Mouse (Mus musculus) kidney, embryonic 14.5 days (tissue): ENCODE measurements around the gene B3galt4. TPM values are rescaled to one million over a fixed set of nuclear protein-coding genes. Genes with fewer than 3 reads are reported as not detected.

Experiments
- polyA plus RNA-seq: library from polyadenylated mRNA; unstranded; fragments of >200 nt; fragmentation: Nextera tagmentation; extraction: Ambion mirVana; gene quantifications from 2 replicates; pipeline ENCODE4 v1.2.1, GENCODE M21; 2014

Gene B3galt4
- polyA plus RNA-seq, 1 experiment from 2014 or later: 2.8 TPM

Other genes with a start within 250 kb of the B3galt4 start
- 31.2 and 46.1 TPM in 2 replicates for gene March2, start 232.8 kb downstream of the B3galt4 start, polyA plus RNA-seq
- gene Rab11b, start 191.0 kb downstream of the B3galt4 start, polyA plus RNA-seq: 217 and 269 TPM in 2 replicates
- 18.4 and 19.4 TPM in 2 replicates for gene Angptl4, start 169.7 kb downstream of the B3galt4 start, polyA plus RNA-seq
- gene Kank3, start 141.0 kb downstream of the B3galt4 start, polyA plus RNA-seq: 49.9 and 52.1 TPM in 2 replicates
- gene Rps28, start 126.9 kb downstream of the B3galt4 start, polyA plus RNA-seq: 1,210 and 1,489 TPM in 2 replicates
- gene Ndufa7, start 126.9 kb downstream of the B3galt4 start, polyA plus RNA-seq: 504 and 675 TPM in 2 replicates
- gene Cd320, start 108.4 kb downstream of the B3galt4 start, polyA plus RNA-seq: 111 and 121 TPM in 2 replicates
- not detected in 2 replicates for gene Gm7029, start 77.7 kb downstream of the B3galt4 start, polyA plus RNA-seq
- 6.2 and 20.8 TPM in 2 replicates for gene Kifc1, start 60.8 kb downstream of the B3galt4 start, polyA plus RNA-seq
- gene Platr17, start 46.4 kb downstream of the B3galt4 start, polyA plus RNA-seq: not detected in 2 replicates
- 31.9 and 50.8 TPM in 2 replicates for gene Daxx, start 42.1 kb downstream of the B3galt4 start, polyA plus RNA-seq
- gene Tapbp, start 35.6 kb downstream of the B3galt4 start, polyA plus RNA-seq: 17.4 and 24.6 TPM in 2 replicates
- 11.1 TPM in 2 replicates for gene Zbtb22, start 35.6 kb downstream of the B3galt4 start, polyA plus RNA-seq
- gene Rgl2, start 21.9 kb downstream of the B3galt4 start, polyA plus RNA-seq: 26.3 and 28.2 TPM in 2 replicates
- gene Pfdn6, start 11.1 kb downstream of the B3galt4 start, polyA plus RNA-seq: 169 and 211 TPM in 2 replicates
- gene Wdr46, start 10.8 kb downstream of the B3galt4 start, polyA plus RNA-seq: 26.5 and 37.8 TPM in 2 replicates
- gene Vps52, start 4.3 kb upstream of the B3galt4 start, polyA plus RNA-seq: 24.9 and 40.8 TPM in 2 replicates
- 2,014 and 2,736 TPM in 2 replicates for gene Rps18, start 4.5 kb upstream of the B3galt4 start, polyA plus RNA-seq
- 11.2 and 18.8 TPM in 2 replicates for gene H2-K1, start 48.9 kb upstream of the B3galt4 start, polyA plus RNA-seq
- gene Ring1, start 73.2 kb upstream of the B3galt4 start, polyA plus RNA-seq: 5.5 and 12.4 TPM in 2 replicates
- 46.0 and 53.0 TPM in 2 replicates for gene H2-Ke6, start 76.6 kb upstream of the B3galt4 start, polyA plus RNA-seq
- 70.3 and 86.0 TPM in 2 replicates for gene Slc39a7, start 80.2 kb upstream of the B3galt4 start, polyA plus RNA-seq
- 22.2 and 28.0 TPM in 2 replicates for gene Rxrb, start 80.3 kb upstream of the B3galt4 start, polyA plus RNA-seq
- gene Col11a2, start 87.9 kb upstream of the B3galt4 start, polyA plus RNA-seq: 1.9 and 2.1 TPM in 2 replicates
- gene H2-Oa, start 140.9 kb upstream of the B3galt4 start, polyA plus RNA-seq: 0.51 and 0.76 TPM in 2 replicates
- gene H2-DMa, start 168.1 kb upstream of the B3galt4 start, polyA plus RNA-seq: 16.1 and 19.3 TPM in 2 replicates
- gene Brd2, start 171.1 kb upstream of the B3galt4 start, polyA plus RNA-seq: 153 and 178 TPM in 2 replicates
- gene H2-DMb2, start 191.8 kb upstream of the B3galt4 start, polyA plus RNA-seq: 18.5 and 21.9 TPM in 2 replicates
- 4.1 and 4.2 TPM in 2 replicates for gene H2-DMb1, start 201.6 kb upstream of the B3galt4 start, polyA plus RNA-seq
- 1.9 and 2.9 TPM in 2 replicates for gene Tap1, start 236.1 kb upstream of the B3galt4 start, polyA plus RNA-seq
- 2.1 and 3.4 TPM in 2 replicates for gene Psmb9, start 236.3 kb upstream of the B3galt4 start, polyA plus RNA-seq
- gene Psmb8, start 246.2 kb upstream of the B3galt4 start, polyA plus RNA-seq: 4.3 and 4.8 TPM in 2 replicates